Mouse (Mus musculus): ENCODE data around the gene Ctrb1. TPM values are rescaled to one million over a fixed set of nuclear protein-coding genes. Genes with fewer than 3 reads are reported as not detected.

Gene Ctrb1
- polyA plus RNA-seq, 1 experiment from 2014 or later, result not detected

DNA sequence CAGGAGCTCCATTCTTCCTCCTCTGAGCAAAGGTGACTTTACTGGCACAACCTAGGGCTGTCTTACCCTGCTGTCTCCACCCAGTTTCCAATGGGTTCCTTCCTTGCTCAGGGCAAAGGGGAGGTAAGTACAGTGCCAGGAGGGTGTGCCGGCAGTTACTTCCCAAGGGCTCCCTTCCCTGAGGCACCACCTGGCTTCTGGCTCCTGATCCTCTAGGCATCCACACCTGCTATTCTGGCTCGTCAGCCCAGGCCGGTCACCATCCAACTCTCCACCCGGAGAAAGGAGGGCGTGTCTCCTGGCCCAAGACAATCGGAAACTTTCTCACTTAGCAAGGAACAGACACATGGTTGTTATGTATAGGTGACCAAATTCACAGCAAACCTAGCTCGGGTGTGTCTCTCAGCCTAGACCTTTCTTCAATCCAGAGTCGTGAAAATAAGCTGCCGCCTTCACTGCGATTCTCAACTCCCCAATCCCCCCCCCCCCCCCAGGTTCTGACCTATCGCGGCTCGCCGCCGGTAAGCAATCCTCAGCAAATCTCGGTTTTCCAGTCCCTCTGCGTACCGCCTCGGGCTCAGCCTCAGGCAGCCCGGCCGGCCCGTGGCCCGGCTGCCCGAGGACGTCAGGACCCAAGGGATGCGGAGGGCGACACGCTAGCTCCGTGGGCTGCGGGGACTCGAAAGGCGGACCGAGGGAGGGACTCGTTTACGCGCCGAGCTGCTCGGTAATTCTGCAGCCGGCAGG is 40.6 kb upstream of the Ctrb1 start:
- H3K9me3 ChIP-seq, result no peaks in the 10 kb centered on the region
- peak overlapping the region; percentile 71 for H3K4me3 ChIP-seq
- 1% methylated on average over 39 of the region's 39 CpGs for WGBS
- no peaks in the 10 kb centered on the region for H3K27me3 ChIP-seq (replicated peaks)
- H3K27ac ChIP-seq, result 0 out of 2 replicates have a peak overlapping the region, but pooled peaks have one; percentile 42
- peaks cover 88% of the 10 kb centered on the region for H3K4me1 ChIP-seq
- H3K9ac ChIP-seq, result peak overlapping the region; percentile 89
- ATAC-seq (ENCODE audit: low FRiP score, low read depth), result peak; percentile 22
- no peaks in the 10 kb centered on the region for H3K36me3 ChIP-seq
- H3K4me2 ChIP-seq (replicated peaks), result peak overlapping the region; percentile 91

GRCm38 (mm10) chr8:111729233-111730170 is 38.7 kb upstream of the Ctrb1 start:
- ATAC-seq (ENCODE audit: low FRiP score, low read depth), result no peak
- H3K9ac ChIP-seq, result no peak overlapping the region
- no peak overlapping the region for H3K4me3 ChIP-seq
- H3K36me3 ChIP-seq, result no peaks in the 10 kb centered on the region
- H3K27ac ChIP-seq, result no peak overlapping the region
- peak overlapping the region; percentile 91 for H3K4me2 ChIP-seq (replicated peaks)
- no peaks in the 10 kb centered on the region for H3K27me3 ChIP-seq (replicated peaks)
- 68% methylated on average over 7 of the region's 7 CpGs for WGBS
- peaks cover 74% of the 10 kb centered on the region for H3K4me1 ChIP-seq
- no peaks in the 10 kb centered on the region for H3K9me3 ChIP-seq

DNA sequence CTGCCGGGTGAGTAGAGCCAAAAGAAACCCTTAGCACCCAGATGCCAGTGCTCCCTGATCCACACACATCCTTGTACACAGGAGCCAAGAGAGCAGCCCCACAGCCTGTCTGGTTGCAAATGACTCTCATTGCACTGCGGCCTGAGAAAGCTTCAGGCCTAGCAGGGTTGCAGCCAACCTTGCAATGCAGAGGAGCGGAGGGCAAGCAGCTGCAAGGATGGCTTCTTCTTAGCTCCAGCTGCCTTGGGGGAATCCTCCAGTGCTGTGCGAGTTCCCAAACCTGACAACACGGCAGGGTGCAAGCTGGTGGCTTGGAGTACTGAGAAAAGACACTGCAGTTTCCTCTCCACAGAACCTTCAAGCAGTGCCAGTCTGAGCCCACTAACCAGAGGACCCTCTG is 37.7 kb upstream of the Ctrb1 start:
- Histone ChIP-seq H3K4me3 (no peak overlapping the region), H3K36me3 (no peaks in the 10 kb centered on the region), H3K4me2 (replicated peaks) (no peak overlapping the region), H3K27ac (no peak overlapping the region), H3K27me3 (replicated peaks) (no peaks in the 10 kb centered on the region), H3K9ac (no peak overlapping the region), H3K9me3 (no peaks in the 10 kb centered on the region), H3K4me1 (peaks cover 63% of the 10 kb centered on the region)
- WGBS, result 76% methylated on average over 5 of the region's 5 CpGs
- no peak for ATAC-seq (ENCODE audit: low FRiP score, low read depth)

GRCm38 (mm10) chr8:111727553-111727952 is 36.7 kb upstream of the Ctrb1 start:
- H3K36me3 ChIP-seq, result no peaks in the 10 kb centered on the region
- no peak for ATAC-seq (ENCODE audit: low FRiP score, low read depth)
- 67% methylated on average over 4 of the region's 4 CpGs for WGBS
- no peak overlapping the region for H3K9ac ChIP-seq
- peaks cover 54% of the 10 kb centered on the region for H3K4me1 ChIP-seq
- no peak overlapping the region for H3K4me3 ChIP-seq
- no peaks in the 10 kb centered on the region for H3K9me3 ChIP-seq
- no peaks in the 10 kb centered on the region for H3K27me3 ChIP-seq (replicated peaks)
- no peak overlapping the region for H3K4me2 ChIP-seq (replicated peaks)
- H3K27ac ChIP-seq, result no peak overlapping the region

- H3K4me1 ChIP-seq, result peaks cover 46% of the 10 kb centered on the region
- no peak overlapping the region for H3K27ac ChIP-seq
- 83% methylated on average over 7 of the region's 7 CpGs for WGBS
- no peak for ATAC-seq (ENCODE audit: low FRiP score, low read depth)
- H3K27me3 ChIP-seq (replicated peaks), result no peaks in the 10 kb centered on the region
- H3K4me3 ChIP-seq, result no peak overlapping the region
- no peak overlapping the region for H3K4me2 ChIP-seq (replicated peaks)
- H3K36me3 ChIP-seq, result peaks cover 2% of the 10 kb centered on the region
- H3K9ac ChIP-seq, result no peak overlapping the region
- H3K9me3 ChIP-seq, result no peaks in the 10 kb centered on the region
Measured at GRCm38 (mm10) chr8:111726102-111726900, 35.5 kb upstream of the Ctrb1 start.

- Histone ChIP-seq H3K9me3 (no peaks in the 10 kb centered on the region), H3K4me1 (peaks cover 42% of the 10 kb centered on the region), H3K27ac (no peak overlapping the region), H3K4me2 (replicated peaks) (no peak overlapping the region), H3K36me3 (peaks cover 11% of the 10 kb centered on the region), H3K9ac (no peak overlapping the region), H3K27me3 (replicated peaks) (no peaks in the 10 kb centered on the region), H3K4me3 (no peak overlapping the region)
- no peak for ATAC-seq (ENCODE audit: low FRiP score, low read depth)
- 93% methylated on average over 6 of the region's 6 CpGs for WGBS
Measured at GRCm38 (mm10) chr8:111725341-111725740, 34.5 kb upstream of the Ctrb1 start.

- no peak for ATAC-seq (ENCODE audit: low FRiP score, low read depth)
- Histone ChIP-seq H3K4me3 (no peak overlapping the region), H3K36me3 (peaks cover 36% of the 10 kb centered on the region), H3K27ac (no peak overlapping the region), H3K9me3 (no peaks in the 10 kb centered on the region), H3K27me3 (replicated peaks) (no peaks in the 10 kb centered on the region), H3K4me1 (peaks cover 39% of the 10 kb centered on the region), H3K4me2 (replicated peaks) (no peak overlapping the region), H3K9ac (no peak overlapping the region)
- WGBS, result 72% methylated on average over 4 of the region's 4 CpGs
Measured at GRCm38 (mm10) chr8:111720115-111720544, 29.3 kb upstream of the Ctrb1 start.

DNA sequence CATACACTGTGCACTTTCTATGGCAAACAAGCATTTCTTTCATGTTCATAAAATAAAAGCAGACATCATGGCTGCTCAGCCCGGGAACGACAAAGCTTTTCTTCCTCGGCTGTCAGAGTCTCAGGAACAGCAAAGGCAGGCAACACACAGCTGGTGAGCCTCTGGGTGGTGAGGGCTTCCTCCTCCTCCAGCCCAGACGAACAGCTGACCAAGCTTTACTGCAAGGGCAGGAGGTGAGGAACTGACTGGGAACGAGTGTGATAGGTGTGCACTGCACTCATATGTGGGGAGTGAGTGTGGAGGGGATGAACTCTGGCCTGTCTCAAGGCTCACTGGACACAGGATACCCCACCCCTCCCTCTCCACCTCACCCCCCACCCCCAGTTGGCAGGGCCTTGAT is 28.1 kb upstream of the Ctrb1 start:
- H3K4me3 ChIP-seq, result no peak overlapping the region
- H3K4me2 ChIP-seq (replicated peaks), result no peak overlapping the region
- H3K9ac ChIP-seq, result no peak overlapping the region
- H3K36me3 ChIP-seq, result peaks cover 48% of the 10 kb centered on the region
- no peaks in the 10 kb centered on the region for H3K27me3 ChIP-seq (replicated peaks)
- H3K9me3 ChIP-seq, result no peaks in the 10 kb centered on the region
- peaks cover 42% of the 10 kb centered on the region for H3K4me1 ChIP-seq
- H3K27ac ChIP-seq, result no peak overlapping the region
- ATAC-seq (ENCODE audit: low FRiP score, low read depth), result no peak
- WGBS, result 66% methylated on average over 5 of the region's 5 CpGs

DNA sequence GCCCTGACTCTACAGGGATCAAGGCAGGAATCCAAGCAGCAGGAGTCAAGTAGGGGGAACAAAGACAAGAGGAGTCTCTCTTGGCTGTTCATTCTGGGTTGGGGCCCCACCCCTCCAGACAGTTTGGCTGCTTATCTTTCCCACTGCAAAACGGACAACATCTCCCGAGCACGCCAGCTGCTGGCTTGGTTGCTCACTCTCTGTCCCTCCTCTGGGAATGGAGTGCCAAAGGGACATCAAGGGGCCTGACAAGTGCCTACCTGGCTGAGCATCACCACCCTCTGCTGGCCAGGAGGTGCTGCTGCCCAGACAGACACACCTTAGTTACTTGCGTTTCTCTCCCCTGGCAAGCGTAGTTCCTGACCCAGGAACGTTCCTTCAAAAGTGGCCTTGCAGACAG is 27.1 kb upstream of the Ctrb1 start:
- Histone ChIP-seq H3K9ac (peak overlapping the region; percentile 52), H3K9me3 (no peaks in the 10 kb centered on the region), H3K4me1 (peaks cover 42% of the 10 kb centered on the region), H3K4me2 (replicated peaks) (peak overlapping the region; percentile 41; the same call in 1 of the 2 replicates), H3K27ac (peak overlapping the region; percentile 95), H3K36me3 (peaks cover 58% of the 10 kb centered on the region), H3K27me3 (replicated peaks) (no peaks in the 10 kb centered on the region), H3K4me3 (no peak overlapping the region)
- WGBS, result 69% methylated on average over 6 of the region's 6 CpGs
- ATAC-seq (ENCODE audit: low FRiP score, low read depth), result no peak

DNA sequence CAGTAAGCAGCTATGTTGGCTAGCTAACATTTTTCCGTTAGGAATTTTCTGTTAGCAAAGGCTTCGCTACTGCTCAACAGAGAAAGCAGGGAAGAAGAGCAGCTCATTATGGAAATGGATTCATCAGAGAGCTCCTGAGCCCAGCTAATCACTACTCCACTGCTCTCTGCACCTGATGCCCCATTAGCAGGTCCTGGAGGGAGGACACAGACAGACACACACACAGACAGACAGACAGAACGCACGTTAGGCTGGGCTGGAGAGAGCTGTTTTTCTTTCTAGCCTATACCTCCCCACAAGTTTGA is 26.6 kb upstream of the Ctrb1 start:
- Histone ChIP-seq H3K36me3 (peaks cover 63% of the 10 kb centered on the region), H3K4me1 (peaks cover 42% of the 10 kb centered on the region), H3K9me3 (no peaks in the 10 kb centered on the region), H3K27ac (peak overlapping the region; percentile 95), H3K27me3 (replicated peaks) (no peaks in the 10 kb centered on the region), H3K4me3 (no peak overlapping the region), H3K9ac (peak overlapping the region; percentile 52), H3K4me2 (replicated peaks) (peak overlapping the region; percentile 41)
- peak; percentile 39; the same call in 1 of the 2 replicates for ATAC-seq (ENCODE audit: low FRiP score, low read depth)
- 64% methylated on average over 4 of the region's 4 CpGs for WGBS

GRCm38 (mm10) chr8:111716603-111717487 is 26.0 kb upstream of the Ctrb1 start:
- peak overlapping the region; percentile 41 for H3K4me2 ChIP-seq (replicated peaks)
- peaks cover 42% of the 10 kb centered on the region for H3K4me1 ChIP-seq
- WGBS, result 32% methylated on average over 10 of the region's 10 CpGs
- no peak overlapping the region for H3K4me3 ChIP-seq
- ATAC-seq (ENCODE audit: low FRiP score, low read depth), result peak; percentile 84
- H3K27ac ChIP-seq, result peak overlapping the region; percentile 95
- H3K9me3 ChIP-seq, result no peaks in the 10 kb centered on the region
- peaks cover 68% of the 10 kb centered on the region for H3K36me3 ChIP-seq
- H3K27me3 ChIP-seq (replicated peaks), result no peaks in the 10 kb centered on the region
- H3K9ac ChIP-seq, result peak overlapping the region; percentile 52

Data from neural tube, embryonic 12.5 days (tissue).